Mouse (Mus musculus) brain, embryonic 14.5 days (tissue): Measurements from ENCODE around the gene Mcu.

Experiments used
- CTCF ChIP-seq: fragments of 200-500 bp; IDR thresholded peaks from 2 replicates; pipeline ENCODE4 v1.5.1; 2012; ENCODE audit warnings: inconsistent platforms, mild to moderate bottlenecking, moderate library complexity, borderline replicate concordance; ENCODE audit not compliant: insufficient read depth, insufficient read length; ENCODE audit errors: extremely low read depth
- POLR2A ChIP-seq: fragments of 200-500 bp; IDR thresholded peaks from 2 replicates; pipeline ENCODE4 v1.6.1; 2012; ENCODE audit warnings: mild to moderate bottlenecking, inconsistent platforms, borderline replicate concordance; ENCODE audit not compliant: poor library complexity, insufficient read depth, insufficient read length, severe bottlenecking; ENCODE audit errors: extremely low read depth

DNA sequence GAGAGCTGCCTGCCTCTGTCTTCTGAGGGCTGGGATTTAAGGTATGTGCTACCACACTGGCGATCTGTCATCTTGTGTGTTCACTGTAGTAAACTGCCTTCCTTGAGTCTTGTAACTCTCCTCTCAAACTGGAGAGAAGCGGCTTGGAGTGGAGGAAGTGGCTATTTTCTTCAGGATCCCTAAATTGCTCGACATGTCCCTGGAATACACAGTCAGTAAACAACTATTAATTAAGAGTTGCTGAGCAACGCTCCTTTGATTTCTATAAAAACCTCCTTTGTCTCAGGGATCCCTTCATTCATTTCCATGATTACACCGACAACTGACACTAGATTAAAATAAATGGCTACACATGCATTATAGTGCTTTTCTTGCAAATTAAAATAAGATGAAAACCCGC, 78.4 kb downstream of the Mcu start:
- TF ChIP-seq CTCF (no peak), POLR2A (no peak)
